Mouse (Mus musculus): ENCODE measurements around the gene Scn8a.

Gene Scn8a

DNA sequence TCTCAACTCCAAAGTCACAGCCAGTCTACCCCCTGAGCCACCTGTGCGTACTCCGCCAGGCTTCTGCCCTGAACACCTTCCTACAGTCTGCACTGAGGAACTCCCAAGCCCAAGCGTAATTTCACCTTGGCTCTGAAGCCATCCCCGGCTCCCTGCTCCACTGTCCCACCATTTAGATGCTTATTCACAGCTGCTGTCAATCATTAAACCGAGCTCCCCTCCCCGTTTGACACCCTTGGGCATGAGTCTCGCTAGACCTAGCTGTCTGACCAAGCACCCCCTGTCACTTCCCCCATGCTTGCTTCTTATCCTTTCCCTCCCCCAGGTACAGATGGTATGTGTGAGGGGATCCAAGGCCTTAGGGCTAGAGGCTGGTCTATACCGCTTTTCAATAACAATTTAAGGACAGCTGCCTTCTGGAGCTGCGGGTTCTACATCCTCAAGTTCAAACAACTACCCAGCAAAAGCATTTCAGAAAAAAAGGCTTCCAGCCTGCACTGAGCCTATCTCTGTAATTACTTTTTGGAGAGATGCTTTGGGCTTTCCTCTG lies 200.1 kb downstream of the Scn8a start:
- no peak for DNase-seq (ENCODE audit: low spot score)

DNA sequence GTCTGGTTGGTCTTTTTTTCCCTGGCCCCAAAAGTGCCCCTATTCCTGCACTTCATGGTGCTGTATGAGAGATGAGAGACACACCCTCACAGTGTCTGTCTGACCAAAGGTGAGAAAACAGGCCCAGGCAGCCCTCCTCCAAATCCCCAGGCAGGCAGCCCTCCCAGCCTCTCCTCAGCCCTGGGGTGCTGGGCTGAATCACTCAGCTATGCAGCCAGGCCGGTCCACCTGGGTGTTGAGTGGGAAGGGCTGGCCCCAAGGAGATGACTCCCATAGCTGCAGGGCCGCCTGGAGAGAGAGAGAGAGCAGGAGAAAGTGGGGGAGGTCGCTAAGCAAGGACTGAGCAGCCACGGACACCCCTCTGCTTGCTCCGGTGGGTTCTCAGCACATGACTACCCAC lies 201.1 kb downstream of the Scn8a start:
- DNase-seq (ENCODE audit: low spot score) = no peak

DNA sequence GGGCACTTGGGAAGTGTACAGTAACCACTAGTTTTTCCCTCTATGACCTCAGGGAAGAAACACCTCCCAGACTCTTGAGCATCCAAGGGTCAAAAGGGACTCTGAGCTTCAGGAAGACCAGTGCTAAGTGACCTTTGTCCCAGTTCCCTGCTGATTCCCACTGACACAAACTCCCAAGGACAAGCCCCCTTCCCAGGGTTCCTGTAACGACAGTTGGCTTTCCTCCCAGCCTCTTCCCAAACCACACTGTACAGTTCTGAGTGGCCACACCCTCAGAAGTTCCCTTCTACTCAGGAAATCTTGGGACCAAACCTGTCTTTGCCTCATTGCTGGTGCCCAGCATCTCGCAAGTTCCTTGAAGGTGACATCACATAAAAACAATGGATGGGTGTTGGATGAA lies 203.1 kb downstream of the Scn8a start:
- DNase-seq (ENCODE audit: low spot score) = no peak

DNA sequence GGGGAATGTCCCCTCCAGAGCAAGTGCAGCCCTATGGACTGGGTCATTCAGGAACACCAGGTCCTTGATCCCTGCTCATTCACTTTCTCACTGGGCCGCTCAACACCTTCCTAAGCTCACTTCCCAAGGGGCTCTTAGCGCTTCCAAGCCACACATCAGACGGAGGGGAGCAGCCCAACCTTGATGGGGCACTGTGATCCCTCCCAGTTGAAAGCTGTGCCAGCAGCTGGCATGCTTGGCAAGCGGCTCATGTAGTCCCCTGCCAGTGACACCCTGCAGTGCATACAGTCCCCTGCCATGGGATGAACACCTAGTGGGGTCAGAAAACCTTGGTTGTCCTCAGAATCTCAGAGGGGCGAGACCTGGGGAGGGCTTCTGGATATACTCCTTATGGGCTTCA lies 204.4 kb downstream of the Scn8a start:
- no peak for DNase-seq (ENCODE audit: low spot score)

GRCm38 (mm10) chr15:101075150-101075549 lies 205.5 kb downstream of the Scn8a start:
- DNase-seq (ENCODE audit: low spot score) = peak; percentile 66

DNA sequence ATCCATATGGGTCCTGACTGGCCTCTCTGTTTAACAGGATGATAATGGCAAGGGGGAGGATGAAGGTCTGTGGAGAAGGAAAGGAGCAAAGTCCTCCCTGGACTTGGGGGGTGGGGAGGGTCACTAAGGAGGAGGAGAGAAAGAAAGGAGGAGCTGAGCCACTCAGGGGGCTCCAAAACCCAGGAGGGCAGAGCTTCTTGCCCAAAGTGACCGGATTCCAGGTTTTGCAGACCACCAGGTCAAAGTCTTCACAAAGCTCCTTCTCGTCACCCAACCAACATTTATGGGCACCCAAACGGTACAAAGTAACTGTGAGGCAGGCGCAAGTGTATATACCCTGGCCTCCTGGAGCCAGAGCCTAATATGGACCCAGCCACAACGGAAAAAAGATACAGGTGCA lies 206.0 kb downstream of the Scn8a start:
- DNase-seq (ENCODE audit: low spot score) = no peak

- peak; percentile 74 for DNase-seq (ENCODE audit: low spot score)
Observed at GRCm38 (mm10) chr15:101076071-101077000, 206.7 kb downstream of the Scn8a start.

- peak; percentile 62 for DNase-seq (ENCODE audit: low spot score)
Observed at GRCm38 (mm10) chr15:101077001-101077812, 207.5 kb downstream of the Scn8a start.

DNA sequence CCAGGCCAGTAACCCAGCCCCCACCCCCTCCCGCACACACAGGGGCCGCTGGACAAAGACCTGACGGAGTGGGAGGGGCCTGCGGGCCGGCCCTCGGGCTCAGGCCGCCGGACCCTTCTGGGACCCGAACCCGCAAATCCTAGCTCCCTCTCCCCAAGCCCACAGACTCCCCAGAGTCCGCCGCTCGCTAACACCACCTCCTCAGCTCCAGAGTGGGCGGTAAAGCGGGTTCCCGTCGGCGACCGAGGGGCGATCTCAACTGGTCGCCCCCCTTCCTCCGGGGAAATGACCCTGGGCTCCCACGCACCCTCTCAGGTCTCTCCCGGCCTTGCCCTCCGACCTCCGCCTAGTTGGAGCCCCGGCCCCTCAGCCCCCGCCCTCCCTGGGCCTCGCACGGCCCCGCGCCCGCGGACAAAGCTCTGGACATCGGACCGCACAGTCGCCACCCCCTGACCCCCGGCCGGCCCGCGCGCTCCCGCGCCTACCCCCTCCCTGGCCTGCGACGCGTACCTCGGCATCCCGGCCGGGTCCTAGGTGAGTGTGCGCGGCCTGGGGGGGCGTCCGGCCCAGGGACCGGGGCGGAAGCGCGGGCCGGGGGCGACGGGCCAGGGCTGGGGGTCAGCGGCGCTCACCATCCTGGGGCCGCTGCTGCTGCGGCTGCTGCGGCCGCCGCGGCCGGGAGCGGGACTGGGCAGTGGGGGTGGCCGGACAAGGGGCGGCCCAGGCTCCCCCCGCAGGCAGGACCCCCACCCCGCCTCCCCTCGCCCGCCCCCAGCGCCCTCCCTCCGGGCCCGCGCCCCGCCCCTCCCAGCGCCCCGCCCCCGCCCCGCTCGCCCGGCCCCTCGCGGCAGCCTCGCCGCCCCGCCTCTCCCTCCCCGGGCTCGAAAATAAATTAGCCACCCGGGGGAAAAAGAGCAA lies 208.4 kb downstream of the Scn8a start, which contains the start of gene Fignl2:
Gene Fignl2, minus strand, starts transcription at position 755 of the 918 bp plus-strand sequence.
- peak; percentile 82 for DNase-seq (ENCODE audit: low spot score)

DNA sequence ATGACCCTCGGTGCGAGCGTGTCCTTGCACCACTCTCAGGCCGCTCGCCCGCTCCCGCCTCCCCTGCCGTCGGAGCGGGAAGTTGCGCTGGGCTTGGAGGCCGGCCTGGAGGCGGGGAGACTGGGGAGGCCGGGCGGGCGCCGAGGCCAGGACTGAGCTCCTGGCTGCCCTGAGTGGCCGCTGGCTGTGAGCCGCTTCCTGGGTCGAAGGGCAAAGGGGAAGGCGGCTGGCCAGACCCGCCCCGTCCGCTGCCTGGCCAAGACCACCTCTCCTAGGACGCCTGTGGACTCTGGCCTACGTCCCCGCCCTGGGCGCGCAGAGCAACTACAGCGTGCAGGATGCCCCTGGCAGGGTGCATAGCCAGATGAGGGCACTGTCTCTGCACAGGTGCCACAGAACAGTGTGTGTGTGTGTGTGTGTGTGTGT lies 209.1 kb downstream of the Scn8a start:
- peak; percentile 94 for DNase-seq (ENCODE audit: low spot score)

DNA sequence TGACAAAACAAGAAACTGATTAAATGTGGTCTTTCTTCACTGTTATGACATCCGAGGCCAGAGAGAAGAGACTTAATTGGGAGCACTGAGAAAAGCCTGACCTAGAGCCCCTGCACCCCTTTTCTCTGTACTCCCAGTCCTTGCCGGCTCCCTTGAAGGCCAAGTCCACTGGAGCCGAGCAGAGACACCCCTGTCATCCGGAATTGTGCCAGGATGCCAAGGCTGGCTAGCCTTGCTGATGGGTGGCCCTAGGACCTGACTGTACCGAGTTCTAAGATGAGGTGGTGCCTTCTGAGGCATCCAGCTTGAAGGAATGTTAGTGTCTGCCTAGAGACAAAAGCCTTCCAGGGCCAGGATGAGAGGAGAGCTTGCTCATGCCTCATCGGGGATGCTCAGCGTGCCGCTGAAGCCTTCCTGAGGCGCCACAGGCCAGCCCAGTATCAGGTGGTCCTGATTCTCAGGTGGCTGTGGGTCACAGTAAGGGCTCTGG lies 210.4 kb downstream of the Scn8a start:
- no peak for DNase-seq (ENCODE audit: low spot score)

GRCm38 (mm10) chr15:101081035-101081548 lies 211.4 kb downstream of the Scn8a start:
- no peak for DNase-seq (ENCODE audit: low spot score)

- no peak for DNase-seq (ENCODE audit: low spot score)
Observed at GRCm38 (mm10) chr15:101082236-101082635, 212.6 kb downstream of the Scn8a start.

DNA sequence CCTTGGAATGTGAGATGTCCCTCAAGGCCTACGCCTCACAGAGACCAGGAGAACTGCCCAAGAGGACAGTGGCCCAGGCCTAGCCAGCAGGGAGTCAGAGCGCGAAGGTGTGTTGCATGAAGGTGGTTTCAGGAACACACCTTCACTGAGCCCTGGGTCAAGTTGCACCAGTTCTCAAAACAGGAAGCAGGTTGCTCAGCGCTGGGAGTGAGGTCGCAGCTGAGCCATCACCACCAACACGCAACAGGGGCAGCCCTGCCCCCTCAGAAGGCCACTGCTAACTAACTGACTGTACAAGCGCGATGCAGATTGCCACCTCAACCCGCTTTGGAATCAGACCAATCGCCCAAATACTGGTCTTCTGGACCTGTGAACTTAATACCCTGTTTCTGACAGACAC lies 214.8 kb downstream of the Scn8a start:
- no peak for DNase-seq (ENCODE audit: low spot score)

DNA sequence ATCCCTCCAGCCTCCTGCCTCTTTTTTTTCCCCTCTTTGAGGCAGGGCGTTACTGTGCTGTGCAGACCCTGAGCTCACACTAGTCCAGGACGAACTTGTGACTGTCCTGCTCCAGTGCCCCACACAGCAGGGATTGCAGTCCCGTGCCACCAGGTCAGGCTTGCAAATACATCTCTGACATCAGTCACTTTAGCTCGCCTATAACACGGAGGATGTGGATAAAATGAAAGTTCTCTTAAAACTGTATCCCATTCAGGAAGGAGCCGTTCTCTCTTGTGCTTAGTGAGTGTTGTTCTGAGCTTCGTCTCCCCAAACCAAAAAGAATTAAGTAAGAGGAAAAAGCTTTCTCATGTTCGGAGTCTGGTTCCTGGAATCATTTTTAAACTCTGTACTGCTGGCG lies 216.8 kb downstream of the Scn8a start:
- DNase-seq (ENCODE audit: low spot score) = no peak

DNA sequence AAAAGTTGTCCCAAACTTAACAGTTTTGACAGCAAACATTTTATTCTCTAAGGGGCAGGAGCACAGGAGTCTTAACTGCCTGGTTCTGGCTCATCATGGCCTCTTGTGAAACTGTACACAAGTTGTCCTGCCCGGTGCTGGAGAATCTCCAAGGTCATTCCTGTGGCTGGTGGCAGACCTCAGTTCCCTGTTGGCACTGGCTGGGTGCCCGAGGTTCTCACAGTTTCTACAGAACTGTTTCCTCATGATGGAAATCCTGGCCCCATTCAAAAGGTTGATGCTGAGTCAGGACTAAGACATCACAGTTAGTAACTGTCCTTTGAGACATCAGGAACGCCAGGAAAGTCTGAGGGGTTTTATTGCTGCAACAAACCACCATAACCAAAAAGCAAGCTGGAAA lies 217.3 kb downstream of the Scn8a start:
- DNase-seq (ENCODE audit: low spot score) = no peak

DNA sequence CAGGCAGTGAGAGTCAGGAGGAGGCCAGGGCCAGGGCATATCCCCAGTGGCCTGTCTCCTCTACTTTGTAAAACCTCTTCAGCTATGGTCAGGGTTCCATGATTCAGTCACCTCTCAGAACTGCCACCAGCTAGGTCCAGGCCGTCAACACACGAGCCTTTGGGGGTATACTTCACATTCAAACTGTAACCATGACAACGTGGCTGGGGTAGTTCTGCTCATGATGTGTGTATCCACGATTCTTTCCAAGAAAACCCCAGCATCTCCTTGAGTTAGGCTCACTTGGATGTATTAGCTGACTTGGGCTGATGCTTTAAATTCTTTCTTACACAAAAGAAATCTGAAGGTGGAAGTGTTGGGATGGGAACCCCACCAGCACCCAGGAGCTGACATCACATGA lies 218.6 kb downstream of the Scn8a start:
- no peak for DNase-seq (ENCODE audit: low spot score)

DNA sequence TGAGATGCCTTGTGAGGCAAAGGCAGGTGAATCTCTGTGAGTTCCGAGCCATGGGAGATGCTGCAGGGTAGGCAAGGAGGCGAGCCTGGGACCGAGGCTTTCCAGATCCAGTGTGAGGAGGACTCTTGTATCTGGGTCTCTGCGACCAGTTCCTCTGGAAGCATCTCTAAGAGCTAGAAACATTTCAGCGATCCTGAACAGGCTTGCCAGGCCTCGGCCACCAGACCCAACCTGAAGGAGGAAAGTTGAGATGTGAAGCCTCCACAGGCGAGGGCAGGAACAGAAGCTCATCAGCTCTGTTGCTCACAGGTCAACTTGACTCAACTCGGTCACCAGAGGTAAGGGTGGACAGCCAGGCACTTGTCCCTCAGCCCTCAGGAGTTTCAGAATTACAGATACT lies 221.9 kb downstream of the Scn8a start:
- no peak for DNase-seq (ENCODE audit: low spot score)

GRCm38 (mm10) chr15:101092121-101092828 lies 222.6 kb downstream of the Scn8a start:
- DNase-seq (ENCODE audit: low spot score) = peak; percentile 71
